Mouse (Mus musculus) spleen, adult 2 months (tissue): ENCODE results near the gene Cblb. TPM values are rescaled to one million over a fixed set of nuclear protein-coding genes. Genes with fewer than 3 reads are reported as not detected.

Experiments used
- DNase-seq, 2 experiments: peaks; one replicate each; pipeline versions ENCODE4 v3.0.0 to v3.0.0-alpha.2; 2012 to 2021; ENCODE audit warnings: low spot score in 2 of 2, low read depth in 1 of 2
- H3K27ac ChIP-seq: fragments of 200-500 bp; 2 replicates; pipeline ENCODE4 v1.5.1; 2012; ENCODE audit warnings: low read length, inconsistent platforms; ENCODE audit not compliant: insufficient read depth
- H3K27me3 ChIP-seq: fragments of 200-500 bp; 2 replicates; pipeline ENCODE4 v1.6.1; 2012; ENCODE audit warnings: mild to moderate bottlenecking, moderate library complexity, low read length, inconsistent platforms; ENCODE audit not compliant: control insufficient read depth, insufficient read depth
- H3K36me3 ChIP-seq: fragments of 200-500 bp; 2 replicates; pipeline ENCODE4 v1.6.1; 2012; ENCODE audit warnings: mild to moderate bottlenecking, low read length, inconsistent platforms; ENCODE audit not compliant: control insufficient read depth, insufficient read depth
- H3K4me1 ChIP-seq: fragments of 200-500 bp; 2 replicates; pipeline ENCODE4 v1.6.1; 2011; ENCODE audit warnings: inconsistent platforms; ENCODE audit not compliant: control insufficient read depth, insufficient read depth, insufficient read length
- H3K4me3 ChIP-seq: fragments of 200-500 bp; 2 replicates; pipeline ENCODE4 v1.5.1; 2011; ENCODE audit warnings: mild to moderate bottlenecking, inconsistent platforms; ENCODE audit not compliant: insufficient read depth, insufficient read length; ENCODE audit errors: extremely low read depth
- CTCF ChIP-seq: fragments of 200-500 bp; IDR thresholded peaks from 2 replicates; pipeline ENCODE4 v1.5.1; 2011; ENCODE audit warnings: mild to moderate bottlenecking, inconsistent platforms; ENCODE audit not compliant: insufficient read depth, insufficient read length, insufficient replicate concordance; ENCODE audit errors: extremely low read depth
- POLR2A ChIP-seq: fragments of 200-500 bp; IDR thresholded peaks from 2 replicates; pipeline ENCODE4 v1.6.1; 2011; ENCODE audit warnings: low read depth, low read length, inconsistent platforms
- WGBS: fragments of 180-500 bp; shearing (Covaris S2); methylation state at CpG from one replicate; pipeline ENCODE4 v1.1.7; 2018; 5-methylcytosine and 5-hydroxymethylcytosine counted together
- polyA plus RNA-seq: library from polyadenylated mRNA; depleted of rRNA; stranded (reverse); fragments of >200 nt; gene quantifications from 2 replicates; pipeline ENCODE4 v1.2.3, GENCODE M21; 2012

The Cblb gene
- polyA plus RNA-seq, 1 experiment: 18.1 TPM

- Histone ChIP-seq H3K27me3 (no peaks in the 10 kb centered on the region), H3K27ac (peak overlapping the region; percentile 66), H3K4me3 (no peak overlapping the region), H3K4me1 (peaks cover 25% of the 10 kb centered on the region), H3K36me3 (peaks cover 19% of the 10 kb centered on the region)
- no peak for DNase-seq
- no peak for TF ChIP-seq CTCF
- TF ChIP-seq POLR2A: no peak
- 70% methylated on average over 13 of the region's 13 CpGs for WGBS
Measured at GRCm38 (mm10) chr16:52143101-52143500, 112.1 kb downstream of the Cblb start.

- WGBS: 90% methylated on average over 3 of the region's 3 CpGs
Measured at GRCm38 (mm10) chr16:52143818-52144217, 112.8 kb downstream of the Cblb start.

GRCm38 (mm10) chr16:52144792-52145191, 113.8 kb downstream of the Cblb start:
- DNase-seq: peak in 1 of 2 experiments; percentile 42
- Histone ChIP-seq H3K4me1 (peaks cover 35% of the 10 kb centered on the region), H3K27ac (no peak overlapping the region), H3K27me3 (no peaks in the 10 kb centered on the region), H3K4me3 (no peak overlapping the region), H3K36me3 (peaks cover 15% of the 10 kb centered on the region)
- TF ChIP-seq CTCF: no peak
- no peak for TF ChIP-seq POLR2A
- WGBS: 26% methylated on average over 5 of the region's 5 CpGs

More at GRCm38 (mm10) chr16:52143818-52144217, 112.8 kb downstream of the Cblb start:
- H3K27me3 ChIP-seq: no peaks in the 10 kb centered on the region
- H3K4me1 ChIP-seq: peaks cover 31% of the 10 kb centered on the region
- peak overlapping the region; percentile 4; the same call in 1 of the 2 replicates for H3K27ac ChIP-seq
- H3K4me3 ChIP-seq: no peak overlapping the region
- peaks cover 19% of the 10 kb centered on the region for H3K36me3 ChIP-seq
- no peak for TF ChIP-seq CTCF
- no peak for TF ChIP-seq POLR2A
- DNase-seq: no peak

- H3K27me3 ChIP-seq: no peaks in the 10 kb centered on the region
- peaks cover 37% of the 10 kb centered on the region for H3K4me1 ChIP-seq
- no peak for TF ChIP-seq POLR2A
- TF ChIP-seq CTCF: no peak
- DNase-seq: no peak
- 79% methylated on average over 4 of the region's 4 CpGs for WGBS
- no peak overlapping the region for H3K4me3 ChIP-seq
- H3K36me3 ChIP-seq: peaks cover 13% of the 10 kb centered on the region
- peak overlapping the region; percentile 1; the same call in 1 of the 2 replicates for H3K27ac ChIP-seq
Measured at GRCm38 (mm10) chr16:52145552-52145951, 114.5 kb downstream of the Cblb start.

GRCm38 (mm10) chr16:52146976-52147696, 116.1 kb downstream of the Cblb start:
- Histone ChIP-seq H3K27ac (peak overlapping the region; percentile 77), H3K36me3 (peaks cover 8% of the 10 kb centered on the region), H3K4me3 (peak overlapping the region; percentile 33; the same call in 1 of the 2 replicates), H3K4me1 (peaks cover 37% of the 10 kb centered on the region), H3K27me3 (no peaks in the 10 kb centered on the region)
- WGBS: 34% methylated on average over 11 of the region's 11 CpGs
- DNase-seq: peak; percentile 62 to 67
- TF ChIP-seq CTCF (no peak), POLR2A (no peak)

- Histone ChIP-seq H3K36me3 (peaks cover 4% of the 10 kb centered on the region; the same call in 1 of the 2 replicates), H3K4me1 (peaks cover 36% of the 10 kb centered on the region), H3K27me3 (no peaks in the 10 kb centered on the region), H3K4me3 (no peak overlapping the region), H3K27ac (peak overlapping the region; percentile 77)
- no peak for DNase-seq
- TF ChIP-seq CTCF (no peak), POLR2A (no peak)
- 90% methylated on average over 6 of the region's 6 CpGs for WGBS
Measured at GRCm38 (mm10) chr16:52148041-52148440, 117.0 kb downstream of the Cblb start.
